Mouse (Mus musculus) frontal cortex, postnatal 10 days (tissue): ENCODE measurements at regions not wholly inside any gene's neighbourhood (a gene's known extent, or its start where the extent isn't known, plus 50 kb on each side); places are given as distances from the start of the nearest gene placed in this dataset.

Experiments
- DNase-seq, 2 experiments: peaks; one replicate each; pipeline ENCODE4 v3.0.0; 2022; ENCODE audit warnings: low spot score in 2 of 2, mixed read lengths in 1 of 2

DNA sequence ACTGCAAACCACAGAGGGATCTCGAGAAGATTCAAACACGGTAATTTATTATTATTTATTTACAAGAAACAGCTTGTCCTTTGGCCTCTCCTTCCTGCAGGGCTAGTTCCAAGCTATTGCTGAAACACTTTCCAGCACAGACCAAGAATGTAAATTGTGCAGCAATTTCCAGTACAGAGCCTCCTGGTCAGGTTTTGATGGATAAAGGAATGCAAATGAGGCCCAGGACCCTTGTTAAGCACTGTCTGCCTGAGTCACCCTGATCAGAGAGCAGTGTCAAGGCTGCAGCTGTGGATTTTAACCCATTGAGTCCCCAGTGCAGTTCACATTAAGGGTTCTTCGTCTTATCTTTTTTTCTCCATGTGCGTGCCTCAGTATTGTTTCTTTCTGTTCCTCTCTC, 142.3 kb upstream of the Zkscan2 start:
- no peak for DNase-seq

DNA sequence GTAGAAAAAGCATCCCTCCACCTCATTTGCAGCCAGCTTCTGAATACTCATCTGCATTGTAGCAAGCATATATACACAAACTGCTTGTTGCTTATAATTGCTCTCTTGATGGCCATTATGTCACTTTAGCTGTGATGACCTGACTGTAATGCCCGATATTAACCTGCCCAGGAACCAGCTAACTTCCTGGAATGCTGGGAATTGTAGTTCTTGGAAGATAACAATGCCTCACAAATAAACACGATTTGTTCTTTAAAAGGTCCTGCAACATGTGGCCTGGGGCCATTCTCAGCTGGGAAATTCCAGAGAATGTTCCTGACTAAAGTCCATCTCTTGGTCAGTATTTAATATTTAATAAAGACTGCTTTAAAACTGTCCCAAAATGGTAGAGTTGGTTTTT, 143.2 kb upstream of the Zkscan2 start:
- no peak for DNase-seq

DNA sequence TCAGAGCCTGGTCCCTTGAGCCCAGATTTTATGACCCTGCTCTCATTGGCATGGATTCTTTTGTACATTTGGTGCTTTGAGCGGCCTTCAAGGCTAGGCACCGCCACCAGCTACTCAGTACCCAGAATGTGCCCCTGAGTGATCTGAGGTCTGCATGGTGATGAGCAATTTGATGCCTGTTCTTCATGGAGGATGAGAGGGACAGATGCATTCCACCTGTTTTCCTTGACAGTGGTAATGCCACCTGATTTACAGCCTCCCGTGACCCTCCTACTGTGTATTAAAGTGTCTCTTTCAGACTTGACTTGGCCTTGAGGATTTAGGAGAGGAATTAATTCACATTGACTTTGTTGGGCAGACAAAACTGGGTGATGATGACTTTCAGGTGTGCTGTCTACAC, 145.3 kb upstream of the Zkscan2 start:
- no peak for DNase-seq

DNA sequence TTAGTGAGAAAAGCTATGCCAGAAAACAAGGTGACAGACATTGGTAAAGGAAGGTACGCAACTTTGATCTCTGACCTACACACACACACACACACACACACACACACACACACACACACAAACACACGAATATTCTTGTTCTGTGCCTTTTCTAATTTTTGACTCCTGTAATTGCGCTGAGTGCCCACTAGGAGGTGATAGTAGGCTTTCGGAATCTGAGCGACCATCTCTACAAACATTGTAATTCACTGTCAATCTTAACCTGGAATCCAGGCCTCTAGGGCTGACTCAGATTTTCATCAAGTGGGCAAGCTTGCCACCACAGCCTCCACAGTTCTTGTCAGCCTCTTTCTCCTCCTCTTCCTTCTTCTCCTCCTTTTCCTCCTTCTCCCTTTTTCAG, 165.2 kb upstream of the Zkscan2 start:
- no peak for DNase-seq

DNA sequence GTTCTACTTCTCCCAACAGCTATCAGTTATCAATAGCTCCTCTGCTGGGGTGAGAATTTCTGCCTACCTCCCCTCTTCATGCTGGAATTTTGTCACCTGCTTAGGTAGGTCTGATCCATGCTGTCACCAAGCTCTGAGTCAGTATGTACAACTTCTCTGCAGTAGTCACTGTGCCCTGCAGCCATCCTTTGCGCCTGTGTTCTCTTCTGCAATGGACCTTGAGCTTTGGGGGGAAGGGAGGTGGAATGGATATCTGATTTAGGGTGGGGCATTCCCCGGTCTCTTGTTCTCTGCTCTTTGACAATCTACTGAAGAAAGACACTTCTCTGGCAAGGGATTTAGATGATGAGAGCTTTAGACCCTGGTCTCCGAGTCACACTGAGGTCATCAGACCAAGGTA, 184.5 kb upstream of the Zkscan2 start:
- no peak for DNase-seq

DNA sequence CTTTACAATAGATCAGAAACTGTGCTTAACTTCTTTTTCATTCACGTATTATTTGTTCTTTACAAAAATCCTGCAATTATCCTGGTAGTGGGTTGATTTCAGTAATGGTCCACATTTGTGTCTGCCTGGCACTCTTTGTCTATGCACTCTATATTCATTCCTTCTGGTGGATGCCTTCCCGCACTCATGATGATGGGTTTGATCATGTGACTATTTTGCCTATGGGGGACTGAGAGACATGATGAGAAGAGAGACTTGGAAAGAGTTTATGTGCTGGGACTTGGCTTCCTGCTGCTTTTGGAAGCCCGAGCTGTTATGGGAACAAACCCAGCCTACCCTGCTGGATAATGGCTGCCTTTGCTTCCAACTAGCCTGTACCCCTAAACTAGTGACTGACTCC, 186.3 kb upstream of the Zkscan2 start:
- DNase-seq: no peak

DNA sequence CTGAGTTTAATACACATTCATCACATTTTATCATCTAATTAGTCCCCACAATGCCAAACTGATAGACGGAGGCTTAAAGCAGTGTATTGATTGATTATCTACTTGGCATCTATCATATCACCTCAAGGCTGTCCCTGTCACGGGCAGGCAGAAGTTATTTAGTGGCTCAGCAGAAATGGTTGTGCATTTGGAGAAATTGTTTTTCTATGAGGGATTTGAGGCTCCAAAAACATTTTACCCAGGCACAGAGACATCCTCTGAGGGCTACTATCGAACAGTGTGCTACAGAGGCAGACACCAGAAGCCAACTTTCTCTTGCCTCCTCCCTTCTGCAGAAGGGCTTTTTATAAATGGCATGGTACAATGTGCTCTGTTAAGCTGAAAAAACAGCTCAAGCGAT, 230.8 kb upstream of the Zkscan2 start:
- no peak for DNase-seq

DNA sequence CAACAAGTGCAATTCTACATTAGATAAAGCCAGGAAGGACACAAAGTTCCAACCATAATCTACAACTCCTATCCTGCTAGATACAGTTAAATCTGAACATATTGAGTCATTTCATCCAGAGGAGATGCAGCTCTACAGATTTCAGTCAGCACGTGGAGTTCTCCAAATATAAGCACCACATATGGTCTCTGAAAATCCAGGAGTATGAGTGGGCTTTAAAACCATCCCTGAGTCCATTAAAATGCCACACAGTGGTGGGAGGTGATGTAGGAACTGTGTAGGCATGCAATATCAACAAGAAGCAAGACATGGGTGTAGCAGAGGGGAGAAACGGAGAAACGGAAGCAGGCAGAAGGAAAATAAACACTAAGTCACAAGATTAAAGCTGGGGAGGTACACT, 232.8 kb upstream of the Zkscan2 start:
- DNase-seq: peak in 1 of 2 experiments; percentile 23

DNA sequence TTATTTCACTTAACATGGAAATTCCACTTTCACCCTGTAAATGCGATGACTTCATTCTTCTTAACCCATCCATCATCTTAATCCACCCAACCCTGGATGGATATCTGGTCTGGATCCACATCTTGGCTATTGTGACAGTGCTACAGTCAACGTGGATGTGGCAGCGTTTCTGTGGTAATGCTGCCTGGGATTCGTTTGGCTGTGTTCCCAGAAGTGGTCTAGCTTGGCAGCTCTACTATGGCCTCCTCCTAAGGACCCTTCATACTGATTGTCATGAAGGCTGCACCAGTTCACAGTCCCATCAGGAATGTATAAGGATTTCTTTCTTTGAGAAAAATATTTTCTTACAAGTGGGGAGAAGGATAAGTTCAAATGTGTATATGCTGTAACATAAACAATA, 234.7 kb upstream of the Hs3st4 start:
- DNase-seq: no peak

DNA sequence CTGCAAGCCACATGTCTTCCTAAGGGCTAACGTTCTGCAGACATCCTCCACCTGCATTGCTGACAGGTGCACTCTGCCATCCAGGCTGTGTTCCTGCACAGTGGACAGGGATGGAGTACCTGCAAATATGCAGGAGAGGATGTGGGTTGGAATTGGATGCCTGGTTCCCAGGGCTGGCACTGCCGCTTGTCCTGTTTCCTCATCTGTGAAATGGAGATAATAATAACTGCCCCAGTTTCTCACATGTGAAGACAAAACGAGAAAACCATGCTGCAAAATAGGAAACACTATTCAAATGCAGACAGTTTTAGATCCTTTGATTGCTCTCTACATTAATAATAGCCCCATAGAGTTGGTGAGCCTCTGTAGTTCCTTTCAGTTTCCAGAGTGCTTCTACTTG, 229.4 kb upstream of the Hs3st4 start:
- DNase-seq: no peak

DNA sequence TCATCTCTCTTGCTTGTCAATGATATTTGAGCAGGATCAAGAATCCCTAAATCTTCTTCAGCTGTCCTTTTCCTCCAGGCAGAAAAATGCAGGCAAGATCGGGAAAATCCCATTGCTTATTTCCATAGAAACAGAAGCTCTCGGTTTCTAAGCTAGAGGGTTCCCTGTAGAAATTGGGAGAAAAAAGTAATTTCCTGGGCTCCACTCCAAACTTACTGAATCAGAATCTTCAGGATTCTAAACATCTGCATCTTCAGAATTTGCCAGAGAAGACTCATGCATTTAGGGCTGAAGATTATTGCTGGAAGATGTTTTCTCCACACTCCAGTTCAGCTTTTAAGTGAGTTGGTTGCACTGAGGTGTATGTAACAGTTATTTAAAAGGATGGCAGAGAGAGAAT, 187.6 kb upstream of the Hs3st4 start:
- DNase-seq: no peak

DNA sequence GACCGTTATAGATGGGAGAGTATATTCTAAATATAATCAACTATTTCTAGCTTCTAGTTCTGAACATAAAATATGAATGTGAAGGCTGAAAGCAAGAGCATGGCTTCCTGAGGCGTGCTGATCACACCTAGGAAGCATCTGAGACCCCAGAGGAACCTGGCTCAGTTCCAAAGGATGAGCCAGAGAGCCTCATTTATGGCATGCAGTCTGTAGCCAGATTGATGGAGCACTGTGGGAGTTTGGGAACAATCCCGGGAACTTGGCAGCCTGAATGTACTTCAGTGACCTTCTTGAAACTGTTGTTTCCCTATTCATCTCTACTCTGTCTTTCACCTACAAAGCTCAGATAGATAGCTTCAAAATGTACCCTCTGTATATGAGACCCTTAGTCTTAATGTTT, 186.6 kb upstream of the Hs3st4 start:
- DNase-seq: no peak

DNA sequence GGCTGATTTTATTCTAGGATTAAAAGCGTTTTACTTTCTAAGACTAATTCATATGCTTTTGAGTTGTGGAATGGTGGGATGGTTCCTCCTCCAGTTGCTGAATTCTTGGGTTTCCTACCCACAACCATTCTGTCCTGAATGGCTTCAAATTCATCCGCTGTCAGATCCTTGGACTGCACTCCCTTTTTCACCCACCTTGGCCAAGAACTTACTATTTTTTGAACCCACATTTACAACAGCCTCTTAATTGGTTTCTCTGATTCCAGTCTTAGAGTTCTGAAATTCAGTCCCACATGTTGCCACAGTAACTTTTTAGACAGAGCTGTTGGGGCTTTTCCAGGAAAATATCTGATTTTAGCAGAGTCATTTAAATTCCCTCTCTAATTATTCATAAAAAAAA, 177.0 kb upstream of the Hs3st4 start:
- DNase-seq: no peak

DNA sequence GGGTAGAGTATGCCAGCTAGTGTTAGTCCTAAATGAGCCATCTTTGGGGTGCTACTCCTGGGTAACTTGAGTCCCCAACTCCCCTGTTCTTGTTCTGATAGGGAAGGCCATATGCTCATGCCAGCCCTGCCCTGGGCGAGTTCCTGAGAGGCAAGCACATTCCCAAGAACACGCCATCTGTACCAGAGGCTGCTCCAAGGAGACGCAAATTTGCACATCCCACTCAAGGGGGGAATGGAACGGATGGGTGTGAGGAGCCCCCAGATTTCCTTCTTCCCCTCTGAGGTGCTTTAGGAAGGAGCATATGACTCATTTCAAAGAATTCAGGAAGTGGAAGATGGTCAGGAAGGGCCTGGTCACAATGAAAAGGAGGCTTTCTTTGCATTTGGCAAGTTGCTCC, 158.7 kb upstream of the Hs3st4 start:
- peak in 1 of 2 experiments; percentile 10 for DNase-seq

DNA sequence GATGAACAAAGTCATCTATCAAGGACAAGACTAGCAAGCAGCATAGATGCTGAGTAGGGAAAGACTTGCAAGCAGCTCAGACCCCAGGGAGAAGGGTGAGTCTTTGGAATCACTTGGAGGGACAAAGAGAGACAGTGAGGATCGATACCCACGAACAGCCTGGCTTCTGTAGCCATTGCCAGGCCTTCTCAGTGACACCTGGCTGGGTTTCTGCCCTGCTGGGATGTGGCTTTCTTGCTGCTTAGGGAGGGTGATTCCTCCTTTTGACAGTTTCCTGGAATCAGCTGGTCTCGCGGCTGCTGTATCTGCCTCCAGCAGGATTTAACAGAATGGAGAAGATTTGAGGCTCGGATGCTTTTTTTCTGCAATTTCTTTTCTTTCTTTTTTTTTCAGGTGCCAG, 156.3 kb upstream of the Hs3st4 start:
- DNase-seq: no peak

DNA sequence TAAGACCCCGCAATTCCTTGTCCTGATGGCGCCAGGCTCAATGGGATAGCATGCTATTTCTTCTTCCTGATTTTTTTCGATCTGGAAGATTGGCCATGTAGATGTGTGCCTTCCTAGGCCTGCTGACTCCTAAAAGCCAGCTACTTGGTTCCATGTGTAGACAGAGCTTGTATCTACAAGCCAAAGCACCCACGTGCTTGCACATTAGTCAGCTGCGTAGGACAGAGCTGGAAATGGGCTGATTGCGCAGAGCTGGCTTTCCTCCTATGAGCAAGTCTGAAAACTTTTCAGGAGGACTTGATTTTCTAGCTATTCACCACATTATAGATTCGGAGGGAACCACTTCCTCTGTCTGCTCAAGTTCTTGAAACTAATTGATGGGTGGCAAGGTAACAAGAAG, 140.1 kb upstream of the Hs3st4 start:
- DNase-seq: no peak

DNA sequence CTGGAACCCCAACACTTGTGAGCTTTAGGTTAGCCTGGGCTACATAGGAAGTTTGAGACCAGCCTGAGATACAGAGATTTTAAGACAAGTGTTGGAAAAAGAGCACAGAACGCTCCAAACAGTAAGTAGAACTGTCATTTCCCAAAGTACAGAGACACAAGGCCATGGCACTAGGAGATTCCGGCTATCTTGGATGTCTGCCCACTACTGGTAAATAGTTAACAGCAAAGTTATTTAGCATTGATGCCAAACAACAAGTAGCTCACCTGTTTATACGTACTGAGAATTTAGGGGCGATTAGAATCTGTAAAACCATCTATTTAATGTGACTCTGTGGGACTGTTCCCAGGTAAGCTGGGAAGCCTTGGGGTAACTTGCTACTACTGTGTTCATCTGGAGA, 135.6 kb upstream of the Hs3st4 start:
- no peak for DNase-seq

DNA sequence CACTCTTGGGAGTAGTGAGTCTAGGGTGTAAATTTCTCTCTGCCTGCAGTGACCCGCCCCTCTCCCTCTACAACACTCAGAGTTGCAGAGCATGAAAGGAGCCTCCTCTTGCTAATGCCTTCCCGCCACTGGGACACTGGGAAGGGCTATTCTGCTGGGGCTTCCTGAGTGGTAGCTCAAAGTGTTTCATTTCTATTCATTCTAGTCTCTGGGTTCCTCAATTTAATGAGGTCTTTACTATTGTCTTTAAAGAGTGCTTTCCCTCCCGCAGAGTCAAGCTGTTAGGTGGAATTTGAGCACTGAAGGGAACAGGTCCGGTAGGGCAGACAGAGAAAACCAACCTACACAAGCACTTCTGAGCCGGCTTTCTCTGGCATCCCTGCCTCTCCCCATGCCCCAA, 134.0 kb upstream of the Hs3st4 start:
- DNase-seq: no peak

DNA sequence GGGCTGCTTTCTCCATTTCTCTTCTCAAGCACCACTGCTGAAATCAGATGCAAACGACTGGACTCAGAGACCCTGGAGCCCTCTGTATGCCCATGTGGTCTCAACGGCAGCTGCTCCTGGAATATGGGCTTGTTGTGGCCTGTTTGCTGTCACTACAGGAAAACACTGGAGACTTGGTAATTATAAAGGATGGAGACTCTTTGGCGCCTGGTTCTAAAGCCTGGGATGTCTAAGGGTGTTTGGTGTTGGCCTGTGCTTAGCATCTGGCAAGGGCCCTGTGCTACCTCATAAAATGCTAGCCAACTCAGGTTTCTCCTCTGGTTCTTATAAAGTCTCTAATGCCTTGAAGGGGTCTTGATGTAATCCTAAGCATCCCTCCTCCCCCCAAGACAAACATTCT, 133.4 kb upstream of the Hs3st4 start:
- DNase-seq: no peak

DNA sequence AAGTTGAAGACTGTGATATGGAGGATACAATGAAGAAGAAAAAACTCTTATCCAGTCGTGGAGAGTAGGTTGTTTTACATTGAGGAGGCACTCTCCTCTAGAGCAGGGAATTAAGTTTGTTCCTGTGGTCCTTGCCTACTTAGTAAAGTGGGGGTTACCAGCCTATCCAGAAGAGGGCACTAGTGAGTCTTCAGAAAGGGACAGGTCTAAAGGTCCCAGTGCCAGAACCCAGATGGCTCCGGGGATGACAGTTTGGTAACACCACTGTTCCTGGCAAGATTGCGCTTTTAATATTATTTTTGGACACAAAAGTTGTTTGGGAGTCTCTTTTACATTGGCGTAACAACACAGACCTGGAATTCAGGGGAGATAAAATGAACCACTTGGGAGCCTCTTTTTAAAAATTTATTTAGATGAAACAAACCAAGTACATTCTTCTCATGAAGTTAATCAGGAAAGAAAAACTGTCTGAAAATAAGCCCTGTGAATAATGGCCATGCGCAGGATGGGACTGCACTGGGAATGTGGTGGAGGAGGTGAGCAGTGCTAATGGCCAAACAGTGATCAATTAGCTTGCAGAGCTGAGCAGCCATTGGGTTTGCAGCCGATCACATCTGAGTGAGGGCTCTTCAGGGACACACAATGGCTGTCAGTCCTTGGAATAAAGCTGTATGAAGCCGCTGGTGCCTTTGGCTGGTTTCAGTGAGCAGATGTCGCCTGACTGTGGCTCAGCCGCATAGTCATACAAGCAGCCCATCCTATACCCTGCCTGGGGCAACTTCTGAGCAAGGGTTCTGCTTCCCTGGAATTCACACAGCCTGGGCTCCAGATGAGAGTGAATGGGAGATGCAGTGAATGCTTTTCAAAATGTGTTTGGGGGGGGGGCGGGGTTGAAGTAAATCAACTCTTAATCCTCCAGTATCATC, 132.1 kb upstream of the Hs3st4 start:
- DNase-seq: no peak

DNA sequence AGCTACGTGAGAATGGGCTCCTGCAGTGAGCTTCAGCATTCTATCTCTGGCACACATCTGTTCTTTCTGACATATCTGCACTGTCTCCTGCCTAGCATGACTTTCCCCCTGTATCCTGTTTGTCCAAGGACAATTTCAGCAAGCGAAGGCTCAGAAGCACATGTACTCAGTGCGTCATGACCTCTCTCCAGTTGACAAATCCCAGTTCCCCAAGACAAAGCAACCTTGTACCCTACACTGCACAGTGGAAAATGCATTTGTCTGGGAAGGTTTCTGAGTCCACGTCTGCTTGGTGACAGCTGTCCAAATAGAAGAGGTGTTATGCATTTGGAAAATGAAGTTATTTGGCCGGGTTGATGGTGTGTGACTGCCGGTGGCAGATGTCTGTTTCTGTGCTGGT, 125.1 kb upstream of the Hs3st4 start:
- no peak for DNase-seq

DNA sequence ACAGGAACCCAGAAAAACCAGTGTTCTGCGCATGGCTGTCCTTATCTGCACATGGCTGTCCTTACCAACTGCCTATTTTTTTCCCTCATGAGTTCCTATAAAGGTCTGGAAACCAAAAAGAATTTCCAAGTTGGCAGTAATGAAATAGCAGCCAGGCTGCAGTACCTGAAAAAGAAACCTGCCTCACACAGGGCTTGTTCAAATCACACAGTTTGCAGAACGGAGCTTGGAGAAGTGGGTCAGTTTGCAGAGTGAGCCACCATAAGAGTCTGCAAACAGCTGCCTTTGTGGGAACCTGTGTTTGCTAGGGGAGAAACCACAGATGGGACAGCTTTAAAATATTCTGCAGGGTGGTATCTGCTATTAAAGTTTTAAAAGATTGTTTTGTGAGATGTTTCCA, 121.0 kb upstream of the Hs3st4 start:
- DNase-seq: no peak

DNA sequence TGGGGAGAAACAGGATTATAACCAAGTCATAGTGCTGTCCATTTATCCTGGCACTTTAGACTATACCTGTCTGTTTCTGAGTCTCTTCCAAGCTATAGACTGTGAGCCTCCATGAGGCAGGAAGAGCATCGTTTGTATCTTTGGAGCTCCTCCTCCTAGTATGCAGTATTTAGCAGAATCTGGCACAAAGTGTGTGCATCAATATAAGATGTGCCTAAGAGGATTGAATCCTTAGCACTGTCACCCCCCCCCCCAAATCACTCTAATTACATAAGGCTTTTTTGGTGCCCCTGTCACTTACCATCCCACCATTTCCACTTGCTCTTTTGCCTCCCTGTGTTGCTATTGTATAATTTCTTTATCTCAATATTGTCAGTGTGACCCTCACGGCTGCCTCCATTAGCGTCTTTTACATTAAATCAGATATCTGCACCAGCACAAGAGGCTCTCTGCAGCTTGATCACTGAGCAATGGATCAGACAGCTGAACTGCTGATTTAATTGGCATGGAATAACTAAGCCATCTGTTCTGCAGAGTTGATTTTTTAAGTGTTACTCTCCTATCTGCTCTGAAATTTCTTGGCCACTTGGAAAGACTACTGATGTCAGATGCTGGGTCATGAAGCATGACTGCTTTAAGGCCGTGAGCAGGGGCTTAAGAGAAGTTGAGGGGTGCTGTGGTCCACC, 85.8 kb upstream of the Hs3st4 start:
- DNase-seq: no peak
